Mouse (Mus musculus) neural tube, embryonic 11.5 days (tissue): Measurements from ENCODE around the gene Tubg1. TPM values are rescaled to one million over a fixed set of nuclear protein-coding genes. Genes with fewer than 3 reads are reported as not detected.
A peak's percentile ranks its signal among the peaks of the same experiment; 100 is the strongest.

Experiments used
- ATAC-seq: fragments of 200-750 bp; cut with Nextera tagmentation; 2 replicates; pipeline ENCODE4 v1.8.0; 2017; ENCODE audit warnings: moderate number of reproducible peaks, mild to moderate bottlenecking, moderate TSS enrichment, moderate library complexity; ENCODE audit not compliant: insufficient read depth, low FRiP score, low TSS enrichment
- DNase-seq: peaks from one replicate; pipeline ENCODE4 v3.0.0-alpha.2; 2015; ENCODE audit warnings: low spot score
- H3K27ac ChIP-seq: fragments of 300-500 bp; sonication (generic); 2 replicates; pipeline ENCODE4 v1.5.1; 2014; ENCODE audit warnings: low read depth, mild to moderate bottlenecking, low read length
- H3K27me3 ChIP-seq: fragments of 300-500 bp; sonication (generic); 2 replicates; pipeline ENCODE4 v1.6.1; 2014; ENCODE audit warnings: mild to moderate bottlenecking, low read length, mixed read lengths; ENCODE audit not compliant: control insufficient read depth, insufficient read depth
- H3K36me3 ChIP-seq: fragments of 300-500 bp; sonication (generic); 2 replicates; pipeline ENCODE4 v1.6.1; 2014; ENCODE audit warnings: mild to moderate bottlenecking, low read length, moderate library complexity, mixed read lengths; ENCODE audit not compliant: control insufficient read depth, insufficient read depth
- H3K4me1 ChIP-seq: fragments of 300-500 bp; sonication (generic); 2 replicates; pipeline ENCODE4 v1.6.1; 2014; ENCODE audit warnings: low read length, mixed read lengths; ENCODE audit not compliant: control insufficient read depth, insufficient read depth
- H3K4me2 ChIP-seq: fragments of 300-500 bp; sonication (generic); 2 replicates; pipeline ENCODE4 v1.6.1; 2014; ENCODE audit warnings: low read depth, mild to moderate bottlenecking, moderate library complexity
- H3K4me3 ChIP-seq: fragments of 300-500 bp; sonication (generic); 2 replicates; pipeline ENCODE4 v1.5.1; 2014; ENCODE audit warnings: low read depth, low read length
- H3K9ac ChIP-seq: fragments of 300-500 bp; sonication (generic); 2 replicates; pipeline ENCODE4 v1.6.1; 2014; ENCODE audit warnings: mild to moderate bottlenecking, low read length
- H3K9me3 ChIP-seq: fragments of 300-500 bp; sonication (generic); 2 replicates; pipeline ENCODE4 v1.6.1; 2016; ENCODE audit warnings: low read length; ENCODE audit not compliant: control insufficient read depth
- WGBS: fragments of 180-500 bp; shearing (Covaris S2); extraction: QIAGEN DNeasy Blood & Tissue Kit; methylation state at CpG from one replicate; pipeline ENCODE4 v1.1.7; 2014; 5-methylcytosine and 5-hydroxymethylcytosine counted together
- polyA plus RNA-seq: library from polyadenylated mRNA; unstranded; fragments of >200 nt; fragmentation: Nextera tagmentation; extraction: Ambion mirVana; gene quantifications from 2 replicates; pipeline ENCODE4 v1.2.1, GENCODE M21; 2014

Tubg1 gene
- polyA plus RNA-seq, 1 experiment from 2014 or later: 116 TPM

DNA sequence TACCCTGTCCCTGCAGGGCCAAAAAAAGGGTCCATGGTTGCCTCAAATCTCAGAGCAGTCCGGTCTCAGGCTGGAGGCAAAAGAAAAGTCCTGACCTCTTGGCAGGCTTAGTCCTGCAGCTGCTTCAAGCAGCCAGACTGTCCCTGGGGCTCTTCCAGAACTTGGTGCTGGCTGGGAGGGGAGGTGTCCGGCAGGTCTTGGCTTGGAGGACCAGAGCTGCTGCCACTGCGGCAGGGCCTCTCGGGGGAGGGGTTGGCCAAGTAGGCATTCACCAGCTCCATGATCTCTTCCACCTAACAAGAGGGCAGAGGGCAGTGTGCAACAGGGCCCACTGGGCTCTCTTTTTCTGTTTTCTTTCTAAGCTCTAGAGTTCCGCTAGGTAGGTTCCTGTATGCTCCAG lies 43.0 kb downstream of the Tubg1 start:
- Histone ChIP-seq H3K4me2 (no peak overlapping the region), H3K36me3 (no peaks in the 10 kb centered on the region), H3K9ac (no peak overlapping the region), H3K27ac (no peak overlapping the region), H3K4me3 (no peak overlapping the region), H3K4me1 (peaks cover 6% of the 10 kb centered on the region; the same call in 1 of the 2 replicates), H3K9me3 (no peaks in the 10 kb centered on the region), H3K27me3 (peaks cover 60% of the 10 kb centered on the region)
- DNase-seq (no peak), ATAC-seq (no peak)
- 51% methylated on average over 5 of the region's 5 CpGs for WGBS

DNA sequence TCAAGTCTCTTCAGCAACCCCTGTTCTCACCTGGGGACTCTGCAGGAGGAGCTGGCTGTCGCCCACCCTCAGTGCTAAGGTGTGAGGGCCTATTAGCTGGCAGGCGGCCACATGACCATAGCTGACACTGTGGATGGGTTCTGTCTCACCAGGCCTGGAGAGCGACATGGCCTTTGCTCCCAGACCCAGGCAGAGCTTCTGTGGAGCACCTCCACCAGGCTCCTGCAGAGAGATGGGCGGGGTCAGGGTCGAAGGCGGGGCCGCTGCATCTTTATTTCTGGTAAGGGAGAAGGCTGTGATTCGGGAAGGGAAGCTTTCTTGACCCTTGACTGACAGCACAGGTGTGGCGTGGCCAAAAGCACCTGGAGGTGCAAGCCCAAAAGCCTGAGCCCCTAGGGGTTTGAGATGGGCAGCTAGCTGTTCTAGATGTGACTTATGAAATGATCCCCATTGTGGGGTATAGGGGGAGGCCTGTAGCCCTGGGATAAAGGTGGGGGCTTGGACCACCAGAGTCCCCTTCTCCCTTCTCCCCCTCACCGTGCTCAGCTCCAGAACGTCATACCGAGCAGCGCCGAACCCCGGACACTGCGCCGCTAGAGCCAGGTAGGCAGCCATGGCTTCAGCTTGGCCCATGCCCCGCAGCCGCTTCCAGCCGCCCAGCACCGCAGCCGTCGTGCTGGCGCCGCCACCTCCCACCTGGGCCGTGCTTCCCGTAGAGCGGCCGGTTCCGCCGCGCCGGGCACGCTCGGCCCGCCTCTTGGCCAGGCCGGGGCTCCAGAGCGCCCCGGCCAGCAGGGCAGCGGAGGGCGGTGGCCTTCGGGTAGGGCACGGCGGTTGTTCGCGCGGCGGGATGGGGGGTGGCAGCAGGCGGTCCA lies 44.0 kb downstream of the Tubg1 start:
- H3K9ac ChIP-seq: peak overlapping the region; percentile 8; the same call in 1 of the 2 replicates
- H3K4me1 ChIP-seq: peaks cover 6% of the 10 kb centered on the region; the same call in 1 of the 2 replicates
- no peak overlapping the region for H3K27ac ChIP-seq
- DNase-seq (no peak), ATAC-seq (no peak)
- 6% methylated on average over 49 of the region's 49 CpGs for WGBS
- peaks cover 69% of the 10 kb centered on the region for H3K27me3 ChIP-seq
- peak overlapping the region; percentile 35 for H3K4me2 ChIP-seq
- H3K4me3 ChIP-seq: peak overlapping the region; percentile 20
- no peaks in the 10 kb centered on the region for H3K36me3 ChIP-seq
- H3K9me3 ChIP-seq: no peaks in the 10 kb centered on the region

DNA sequence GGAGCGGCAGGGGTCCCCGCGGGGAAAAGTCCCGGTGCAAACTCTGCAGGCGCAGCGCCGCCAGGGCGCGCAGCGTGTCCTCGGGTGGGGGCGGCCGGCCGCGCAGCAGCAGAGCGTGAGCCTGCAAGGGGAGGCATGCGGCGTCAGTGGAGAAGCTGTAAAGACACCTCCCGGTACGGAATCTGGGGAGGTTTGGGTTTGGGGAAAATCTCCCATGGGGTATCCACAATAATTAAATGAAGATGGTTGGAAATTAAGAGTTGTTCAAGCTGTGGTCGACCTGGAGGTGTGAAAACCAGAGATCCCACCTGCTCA lies 44.6 kb downstream of the Tubg1 start:
- Histone ChIP-seq H3K36me3 (no peaks in the 10 kb centered on the region), H3K4me3 (peak overlapping the region; percentile 20), H3K4me1 (peaks cover 7% of the 10 kb centered on the region; the same call in 1 of the 2 replicates), H3K27me3 (peaks cover 75% of the 10 kb centered on the region), H3K9me3 (no peaks in the 10 kb centered on the region), H3K4me2 (peak overlapping the region; percentile 35), H3K9ac (peak overlapping the region; percentile 8; the same call in 1 of the 2 replicates), H3K27ac (no peak overlapping the region)
- WGBS: 1% methylated on average over 21 of the region's 21 CpGs
- no peak for ATAC-seq
- no peak for DNase-seq

DNA sequence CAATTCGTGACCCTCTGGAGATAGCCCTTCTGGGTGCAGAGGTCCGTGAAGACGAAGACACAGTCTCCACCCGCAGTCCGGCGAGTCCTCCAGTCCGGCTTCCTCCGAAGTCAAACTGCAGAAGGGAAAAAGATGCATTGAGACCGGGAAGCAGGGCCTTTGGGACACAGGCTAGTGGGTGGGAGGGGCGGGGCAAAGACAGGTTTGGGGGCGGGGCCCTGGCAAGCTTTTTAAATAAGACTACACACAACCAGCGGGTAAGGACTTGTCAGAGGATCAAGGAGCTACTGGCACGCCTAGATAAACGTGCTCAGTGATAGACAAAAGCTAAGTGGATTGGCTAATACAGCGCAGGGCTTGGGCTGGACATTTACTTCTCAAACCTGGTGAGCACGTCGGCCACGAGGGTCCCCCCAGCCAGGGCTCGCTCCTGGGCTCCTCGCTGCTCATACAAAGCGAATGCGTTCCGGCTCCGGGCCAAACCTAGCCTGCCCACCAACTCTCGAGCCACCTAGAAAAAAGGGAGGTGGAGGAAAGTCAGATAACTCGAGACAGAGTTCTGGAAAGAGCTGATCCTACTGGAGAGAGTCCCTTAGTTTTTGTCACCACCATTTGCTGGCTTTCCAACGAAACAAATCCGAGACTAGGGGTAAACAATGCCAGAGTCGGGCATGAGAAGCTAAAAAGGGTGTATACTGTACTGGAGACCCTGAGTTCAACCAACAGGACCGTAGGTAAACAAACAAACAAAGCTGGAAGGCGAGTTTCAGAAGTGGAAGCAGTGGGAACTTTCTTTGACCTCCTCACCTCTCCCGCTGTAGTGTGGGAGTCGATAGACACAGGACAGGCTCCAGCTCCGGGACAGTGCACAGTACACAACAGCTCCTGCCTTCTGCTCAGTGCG lies 45.2 kb downstream of the Tubg1 start:
- DNase-seq: no peak

DNA sequence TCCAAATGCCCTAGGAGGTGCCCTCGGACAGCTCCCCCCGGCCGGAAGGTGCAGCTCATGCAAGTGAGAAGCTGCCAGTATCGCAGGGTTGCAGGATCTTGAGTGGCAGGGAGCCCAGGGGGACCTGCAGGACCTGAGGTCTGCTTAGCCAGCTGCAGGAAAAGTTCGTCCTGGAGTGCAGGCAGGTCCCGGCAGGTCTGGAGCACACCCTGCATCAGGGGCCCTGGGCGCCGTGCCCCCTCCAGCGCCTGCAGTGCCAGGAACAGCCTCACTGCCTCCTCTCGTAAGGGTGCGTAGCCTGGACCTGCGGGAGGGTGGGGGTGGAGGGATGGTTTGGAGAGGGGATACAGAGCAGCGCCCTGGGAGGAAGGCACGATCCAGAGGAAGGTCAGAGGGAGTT lies 46.6 kb downstream of the Tubg1 start:
- Histone ChIP-seq H3K27ac (no peak overlapping the region), H3K36me3 (no peaks in the 10 kb centered on the region), H3K4me2 (no peak overlapping the region), H3K9me3 (no peaks in the 10 kb centered on the region), H3K9ac (no peak overlapping the region), H3K27me3 (peaks cover 86% of the 10 kb centered on the region), H3K4me1 (peaks cover 15% of the 10 kb centered on the region), H3K4me3 (no peak overlapping the region)
- 37% methylated on average over 14 of the region's 14 CpGs for WGBS
- DNase-seq (no peak), ATAC-seq (no peak)

More for the DNA sequence above, 45.2 kb downstream of the Tubg1 start:
- H3K9ac ChIP-seq: no peak overlapping the region
- no peak for ATAC-seq
- H3K27me3 ChIP-seq: peaks cover 81% of the 10 kb centered on the region
- no peak overlapping the region for H3K4me3 ChIP-seq
- peaks cover 10% of the 10 kb centered on the region for H3K4me1 ChIP-seq
- 7% methylated on average over 35 of the region's 35 CpGs for whole genome bisulfite sequencing
- no peak overlapping the region for H3K4me2 ChIP-seq
- H3K9me3 ChIP-seq: no peaks in the 10 kb centered on the region
- H3K36me3 ChIP-seq: no peaks in the 10 kb centered on the region
- H3K27ac ChIP-seq: no peak overlapping the region

DNA sequence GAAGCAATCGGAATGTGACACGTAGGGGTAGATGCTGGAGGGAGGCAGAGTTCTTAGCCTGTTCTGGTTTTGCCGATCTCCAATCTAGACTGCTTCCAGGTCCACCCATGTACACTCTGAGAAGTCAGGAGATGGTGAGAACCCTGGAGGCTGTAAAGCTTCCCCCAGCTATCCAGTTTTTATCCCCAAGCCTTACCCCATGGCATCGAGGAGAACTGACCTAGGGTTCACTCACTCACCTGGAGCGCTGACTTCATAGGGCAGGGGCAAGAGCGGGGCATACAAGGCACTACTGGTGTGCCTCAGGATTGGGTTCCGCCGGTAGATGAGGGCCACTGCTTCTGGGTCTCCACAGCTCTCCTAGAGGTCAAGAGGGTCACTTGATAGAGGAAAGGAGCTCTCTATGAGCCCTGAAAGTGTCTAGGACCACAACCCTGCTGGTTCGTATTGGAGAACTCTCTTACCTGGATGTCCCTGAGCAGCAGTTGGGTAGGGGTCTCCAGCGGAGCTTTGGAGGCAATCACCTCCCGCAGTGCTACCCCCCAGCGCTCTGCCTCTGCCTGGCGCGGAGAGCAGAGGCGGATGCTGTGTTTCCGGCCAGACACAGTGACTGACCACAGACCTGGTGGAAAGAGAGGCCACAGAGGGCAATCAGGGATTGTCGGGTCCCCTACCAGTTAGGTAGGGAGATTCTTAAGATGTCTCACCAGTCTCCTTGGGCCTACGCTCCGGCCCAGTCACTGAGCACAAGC lies 47.6 kb downstream of the Tubg1 start:
- Histone ChIP-seq H3K4me3 (no peak overlapping the region), H3K4me2 (no peak overlapping the region), H3K9me3 (no peaks in the 10 kb centered on the region), H3K27ac (no peak overlapping the region), H3K4me1 (peaks cover 15% of the 10 kb centered on the region), H3K9ac (no peak overlapping the region), H3K36me3 (no peaks in the 10 kb centered on the region), H3K27me3 (peaks cover 81% of the 10 kb centered on the region)
- WGBS: 33% methylated on average over 19 of the region's 19 CpGs
- DNase-seq (no peak), ATAC-seq (no peak)

DNA sequence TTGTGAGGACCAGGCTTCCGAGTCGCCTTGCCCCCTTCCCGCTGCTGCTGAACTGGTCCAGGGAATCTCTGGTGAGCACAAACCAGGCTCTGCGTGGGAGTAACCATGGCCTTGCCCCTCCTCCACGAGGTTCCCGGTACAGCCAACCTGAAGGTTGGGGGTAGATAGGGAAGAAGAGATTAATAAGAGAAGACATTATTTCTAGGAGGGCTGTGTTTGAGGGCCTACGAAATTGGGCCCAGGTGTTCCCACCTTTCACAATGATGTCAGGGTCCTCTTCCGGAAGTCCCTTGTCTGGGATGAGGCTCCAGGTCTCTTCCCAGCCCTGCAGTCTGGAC lies 48.2 kb downstream of the Tubg1 start:
- WGBS: 45% methylated on average over 8 of the region's 8 CpGs
- no peak for DNase-seq
- Histone ChIP-seq H3K27me3 (peaks cover 77% of the 10 kb centered on the region), H3K4me1 (peaks cover 16% of the 10 kb centered on the region), H3K4me3 (no peak overlapping the region), H3K4me2 (no peak overlapping the region), H3K27ac (no peak overlapping the region), H3K9ac (no peak overlapping the region), H3K36me3 (no peaks in the 10 kb centered on the region), H3K9me3 (no peaks in the 10 kb centered on the region)
- ATAC-seq: no peak

DNA sequence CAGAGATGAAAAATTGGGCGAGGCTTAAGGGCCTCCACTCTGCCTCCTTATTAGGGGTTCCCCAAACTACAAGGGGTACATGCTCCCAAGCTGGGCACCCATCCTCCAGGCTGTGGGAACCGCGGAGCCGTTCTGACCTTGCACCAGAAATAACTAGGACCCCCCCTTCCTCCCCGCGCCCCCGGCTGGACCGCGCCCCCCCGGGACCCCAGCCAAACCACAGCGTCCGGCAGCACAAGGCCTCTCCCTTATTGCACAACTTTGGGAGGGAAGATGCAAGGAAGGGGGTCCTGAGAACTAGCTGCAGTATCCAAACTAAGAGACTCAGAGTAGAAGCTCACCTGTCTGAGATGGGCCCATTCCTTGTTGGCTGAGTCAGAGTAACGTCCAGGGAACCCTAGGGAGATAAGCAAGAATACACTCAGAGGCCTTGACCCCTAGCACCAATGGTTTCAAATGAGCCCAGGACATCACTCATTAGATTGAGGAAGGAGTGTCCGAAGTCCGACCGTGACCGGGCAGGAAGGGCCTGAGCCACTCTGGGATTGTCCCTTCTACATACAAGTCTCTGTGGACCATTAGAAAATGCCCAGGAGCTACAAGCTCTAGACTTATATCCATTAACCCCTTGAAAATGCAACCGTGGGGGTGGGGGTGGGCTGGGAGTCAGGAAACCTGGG lies 48.7 kb downstream of the Tubg1 start:
- WGBS: 58% methylated on average over 18 of the region's 18 CpGs
- H3K27me3 ChIP-seq: peaks cover 77% of the 10 kb centered on the region
- ATAC-seq (no peak), DNase-seq (no peak)
- H3K4me1 ChIP-seq: peaks cover 19% of the 10 kb centered on the region
- no peak overlapping the region for H3K27ac ChIP-seq
- no peak overlapping the region for H3K4me3 ChIP-seq
- no peak overlapping the region for H3K9ac ChIP-seq
- H3K9me3 ChIP-seq: no peaks in the 10 kb centered on the region
- H3K36me3 ChIP-seq: no peaks in the 10 kb centered on the region
- H3K4me2 ChIP-seq: no peak overlapping the region
